Mouse (Mus musculus): ENCODE results near the gene Cbx6.

GRCm38 (mm10) chr15:79832064-79832900 is 2.2 kb downstream of the Cbx6 start:
- TF ChIP-seq POLR2A (IDR thresholded peaks at IDR 0.05; ENCODE audit: borderline replicate concordance, control insufficient read depth, low read depth, low read length): no peak
- TF ChIP-seq CTCF (IDR thresholded peaks at IDR 0.05; ENCODE audit: control insufficient read depth, insufficient read depth, low read length): peak; percentile 94

All from bone marrow, adult 2 months (tissue).